Mouse (Mus musculus): ENCODE data around the gene Ceacam16. TPM values are rescaled to one million over a fixed set of nuclear protein-coding genes. Genes with fewer than 3 reads are reported as not detected.
A peak's percentile ranks its signal among the peaks of the same experiment; 100 is the strongest.

Ceacam16 gene
- polyA plus RNA-seq, 1 experiment from 2014 or later: not detected

DNA sequence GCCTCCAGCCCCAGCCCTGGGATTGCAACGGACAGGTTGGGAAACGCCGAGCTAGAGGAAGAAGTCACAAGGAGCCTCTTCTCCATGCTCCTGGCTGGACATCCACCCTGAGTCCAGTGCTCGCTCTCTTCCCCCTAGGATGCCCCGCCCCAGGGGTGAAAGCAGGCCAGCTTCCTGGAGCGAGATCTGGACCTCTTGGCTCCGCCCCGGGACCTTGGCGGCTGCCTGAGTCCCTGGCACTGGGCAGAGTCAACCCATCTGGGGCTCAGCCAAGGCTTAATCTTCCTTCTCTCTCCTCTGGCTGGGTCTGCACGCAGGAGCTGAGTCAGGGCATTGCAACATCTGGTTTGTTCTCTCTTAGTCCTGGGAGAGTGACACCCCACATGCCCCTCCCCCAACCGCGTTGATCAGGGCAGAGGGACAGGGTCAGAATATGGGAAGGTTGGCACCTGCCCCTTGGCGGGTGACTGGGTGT is 30.4 kb downstream of the Ceacam16 start:
- Histone ChIP-seq H3K4me1 (replicated peaks; ENCODE audit: control insufficient read depth, insufficient read depth) (peaks cover 12% of the 10 kb centered on the region), H3K27me3 (ENCODE audit: control insufficient read depth, insufficient read depth, low read length) (no peaks in the 10 kb centered on the region), H3K9ac (ENCODE audit: low read length) (0 out of 2 replicates have a peak overlapping the region, but pooled peaks have one; percentile 23), H3K27ac (replicated peaks) (peak overlapping the region; percentile 84), H3K36me3 (ENCODE audit: control insufficient read depth, insufficient read depth, low read length) (no peaks in the 10 kb centered on the region), H3K4me2 (replicated peaks; ENCODE audit: low read depth) (peak overlapping the region; percentile 28), H3K9me3 (ENCODE audit: control insufficient read depth, low read length) (no peaks in the 10 kb centered on the region), H3K4me3 (ENCODE audit: low read depth, low read length) (no peak overlapping the region)
- 9% methylated on average over 13 of the region's 13 CpGs for WGBS
- TF ChIP-seq EP300 (optimal IDR thresholded peaks at IDR 0.05) (peak; percentile 26), CTCF (IDR thresholded peaks at IDR 0.05; ENCODE audit: low read depth) (no peak)
- peak; percentile 93 for DNase-seq (ENCODE audit: low spot score)
- ATAC-seq (ENCODE audit: low FRiP score, low TSS enrichment): peak; percentile 91

DNA sequence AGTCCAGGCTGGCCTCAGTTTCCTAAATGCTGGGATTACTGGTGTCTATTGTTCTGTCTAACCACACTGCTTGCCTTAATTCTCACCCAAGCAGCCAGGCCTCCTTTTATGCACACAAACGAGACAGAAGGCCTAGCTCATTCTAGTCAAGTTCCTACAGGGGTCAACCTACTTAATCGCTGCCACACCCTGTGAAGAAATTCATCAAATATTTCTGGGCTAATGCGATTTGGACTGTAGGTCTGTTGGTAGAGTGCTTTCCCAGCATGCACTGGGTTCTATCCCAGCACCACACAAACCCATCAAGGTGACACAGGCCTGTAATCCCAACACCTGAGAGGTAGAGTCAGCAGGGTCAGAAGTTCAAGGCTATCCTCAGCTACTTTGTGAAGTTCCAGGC is 31.4 kb downstream of the Ceacam16 start:
- ATAC-seq (ENCODE audit: low FRiP score, low TSS enrichment): no peak
- Histone ChIP-seq H3K36me3 (ENCODE audit: control insufficient read depth, insufficient read depth, low read length) (no peaks in the 10 kb centered on the region), H3K27ac (replicated peaks) (no peak overlapping the region), H3K27me3 (ENCODE audit: control insufficient read depth, insufficient read depth, low read length) (no peaks in the 10 kb centered on the region), H3K4me1 (replicated peaks; ENCODE audit: control insufficient read depth, insufficient read depth) (peaks cover 12% of the 10 kb centered on the region), H3K4me3 (ENCODE audit: low read depth, low read length) (no peak overlapping the region), H3K9me3 (ENCODE audit: control insufficient read depth, low read length) (no peaks in the 10 kb centered on the region), H3K4me2 (replicated peaks; ENCODE audit: low read depth) (no peak overlapping the region), H3K9ac (ENCODE audit: low read length) (no peak overlapping the region)
- DNase-seq (ENCODE audit: low spot score): no peak
- WGBS: 52% methylated on average over 3 of the region's 3 CpGs
- TF ChIP-seq EP300 (optimal IDR thresholded peaks at IDR 0.05) (no peak), CTCF (IDR thresholded peaks at IDR 0.05; ENCODE audit: low read depth) (no peak)

DNA sequence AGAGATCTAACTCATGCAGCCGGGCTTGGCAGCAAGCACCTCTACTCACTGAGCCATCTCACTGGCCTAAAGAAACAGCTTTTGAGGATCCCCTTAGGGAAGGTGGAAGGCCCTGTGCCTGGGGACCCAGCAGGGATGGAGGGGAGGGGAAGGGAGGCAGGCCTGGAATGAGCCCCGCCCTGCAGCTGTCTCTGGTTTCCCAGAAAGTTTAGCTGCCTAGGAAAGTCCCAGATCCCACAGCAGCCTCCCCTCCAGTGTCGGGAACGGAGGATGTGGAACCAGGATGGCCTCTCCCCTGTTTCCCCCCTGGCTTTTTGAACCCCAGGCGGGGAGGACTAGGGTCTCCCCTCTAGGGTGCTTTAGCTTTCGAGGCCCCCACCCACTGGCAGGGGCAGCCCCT is 34.3 kb downstream of the Ceacam16 start:
- 0 out of 2 replicates have a peak overlapping the region, but pooled peaks have one; percentile 23 for H3K9ac ChIP-seq (ENCODE audit: low read length)
- TF ChIP-seq EP300 (optimal IDR thresholded peaks at IDR 0.05): no peak
- TF ChIP-seq CTCF (IDR thresholded peaks at IDR 0.05; ENCODE audit: low read depth): no peak
- peaks cover 17% of the 10 kb centered on the region for H3K4me1 ChIP-seq (replicated peaks; ENCODE audit: control insufficient read depth, insufficient read depth)
- no peak overlapping the region for H3K4me2 ChIP-seq (replicated peaks; ENCODE audit: low read depth)
- DNase-seq (ENCODE audit: low spot score) (peak; percentile 32), ATAC-seq (ENCODE audit: low FRiP score, low TSS enrichment) (no peak)
- H3K27me3 ChIP-seq (ENCODE audit: control insufficient read depth, insufficient read depth, low read length): no peaks in the 10 kb centered on the region
- 0 out of 2 replicates have a peak overlapping the region, but pooled peaks have one; percentile 31 for H3K27ac ChIP-seq (replicated peaks)
- no peaks in the 10 kb centered on the region for H3K9me3 ChIP-seq (ENCODE audit: control insufficient read depth, low read length)
- WGBS: 24% methylated on average over 5 of the region's 6 CpGs
- no peaks in the 10 kb centered on the region for H3K36me3 ChIP-seq (ENCODE audit: control insufficient read depth, insufficient read depth, low read length)
- no peak overlapping the region for H3K4me3 ChIP-seq (ENCODE audit: low read depth, low read length)

DNA sequence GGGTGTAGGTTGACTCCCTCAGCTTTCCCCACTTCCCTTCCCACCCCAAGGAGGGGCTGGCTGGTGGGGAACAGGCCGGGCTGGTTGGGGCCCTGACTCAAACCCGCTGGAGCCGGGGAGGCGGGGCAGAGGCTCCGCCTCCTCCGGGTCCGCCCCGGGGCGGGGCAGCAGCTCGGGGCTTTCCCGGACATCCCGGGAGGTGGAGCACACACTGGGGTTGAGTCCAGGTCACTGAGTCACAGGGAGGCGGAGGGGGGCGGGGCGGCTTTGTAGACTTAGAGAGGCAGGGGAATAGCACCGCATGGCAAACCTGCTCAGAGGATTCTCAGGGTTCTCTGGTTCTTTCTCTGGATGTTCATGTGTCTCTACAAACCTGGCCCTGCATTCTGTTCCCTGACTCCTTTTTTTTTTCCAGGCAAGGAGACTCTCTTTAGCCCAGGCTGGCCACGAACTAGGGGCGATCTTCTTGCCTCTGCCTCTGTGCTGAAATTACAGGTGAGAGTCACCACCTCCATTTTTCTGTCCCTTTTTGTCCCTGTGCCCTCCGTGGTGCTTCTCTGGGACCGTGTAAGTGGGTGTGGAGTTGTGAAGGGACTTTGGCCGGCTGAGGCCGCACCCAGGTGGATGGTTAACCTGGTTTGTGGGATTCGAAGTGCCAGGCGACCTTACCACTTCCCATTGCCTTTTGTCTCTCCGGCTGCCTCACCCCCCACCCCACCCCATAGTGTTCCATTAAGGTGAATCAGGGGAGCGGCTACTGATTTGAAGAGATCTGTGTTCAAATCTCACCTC is 36.7 kb downstream of the Ceacam16 start:
- Histone ChIP-seq H3K9me3 (ENCODE audit: control insufficient read depth, low read length) (no peaks in the 10 kb centered on the region), H3K27ac (replicated peaks) (peak overlapping the region; percentile 91), H3K27me3 (ENCODE audit: control insufficient read depth, insufficient read depth, low read length) (no peaks in the 10 kb centered on the region), H3K9ac (ENCODE audit: low read length) (peak overlapping the region; percentile 23; the same call in 1 of the 2 replicates), H3K4me3 (ENCODE audit: low read depth, low read length) (no peak overlapping the region), H3K36me3 (ENCODE audit: control insufficient read depth, insufficient read depth, low read length) (no peaks in the 10 kb centered on the region), H3K4me1 (replicated peaks; ENCODE audit: control insufficient read depth, insufficient read depth) (peaks cover 9% of the 10 kb centered on the region), H3K4me2 (replicated peaks; ENCODE audit: low read depth) (peak overlapping the region; percentile 18)
- 15% methylated on average over 26 of the region's 26 CpGs for WGBS
- ATAC-seq (ENCODE audit: low FRiP score, low TSS enrichment): peak; percentile 92
- no peak; the same call in 1 of the 2 replicates for TF ChIP-seq CTCF (IDR thresholded peaks at IDR 0.05; ENCODE audit: low read depth)
- TF ChIP-seq EP300 (optimal IDR thresholded peaks at IDR 0.05): peak; percentile 80
- peak; percentile 98 for DNase-seq (ENCODE audit: low spot score)

DNA sequence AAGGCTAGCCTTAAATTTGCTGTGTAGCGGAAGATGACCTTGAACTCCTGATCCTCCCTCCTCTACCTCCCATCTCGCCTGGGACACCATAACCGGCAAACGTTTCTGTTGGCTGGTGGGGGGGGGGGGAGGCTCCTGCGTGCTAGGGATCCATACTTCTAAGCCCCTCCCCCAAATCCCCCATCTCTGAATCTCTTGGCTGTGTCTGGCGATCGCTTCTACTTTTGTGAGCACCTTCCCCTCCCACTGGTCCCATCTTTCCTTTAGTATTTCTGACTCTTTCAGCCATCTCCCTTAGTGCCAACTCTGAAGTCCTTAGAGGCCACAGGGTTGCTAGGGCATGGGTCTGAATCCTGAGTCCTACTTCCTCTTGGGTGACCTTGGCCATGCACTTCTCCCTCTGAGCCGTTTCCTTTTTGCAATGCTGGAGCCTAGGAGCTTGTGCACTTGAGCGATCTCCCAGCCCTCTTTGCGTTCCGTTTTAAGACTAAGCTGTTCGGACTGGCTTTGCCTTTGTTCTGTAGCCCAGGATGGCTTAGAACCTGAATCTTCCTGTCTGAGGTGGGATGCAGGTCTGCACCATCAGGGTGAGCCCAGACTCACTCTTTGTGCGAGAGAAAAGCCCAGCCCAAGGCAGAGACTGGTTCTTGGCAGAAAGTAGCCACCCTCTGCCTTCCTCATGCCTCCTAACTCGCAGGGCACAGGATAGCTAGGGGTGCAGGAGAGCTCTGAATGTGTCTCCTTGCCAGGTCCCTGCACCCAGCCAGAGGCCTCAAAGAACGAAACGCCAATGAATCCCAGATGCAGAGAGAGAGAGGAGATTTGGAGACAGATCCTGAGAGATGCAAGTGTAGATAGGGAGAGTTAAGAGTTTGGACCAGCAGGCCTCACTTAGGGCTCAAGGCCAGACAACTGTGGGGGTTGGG is 37.6 kb downstream of the Ceacam16 start:
- 27% methylated on average over 16 of the region's 16 CpGs for WGBS
- H3K9ac ChIP-seq (ENCODE audit: low read length): 0 out of 2 replicates have a peak overlapping the region, but pooled peaks have one; percentile 36

More for the DNA sequence above, 37.6 kb downstream of the Ceacam16 start:
- peak overlapping the region; percentile 91 for H3K27ac ChIP-seq (replicated peaks)
- no peaks in the 10 kb centered on the region for H3K9me3 ChIP-seq (ENCODE audit: control insufficient read depth, low read length)
- ATAC-seq (ENCODE audit: low FRiP score, low TSS enrichment): peak; percentile 22
- peaks cover 9% of the 10 kb centered on the region for H3K4me1 ChIP-seq (replicated peaks; ENCODE audit: control insufficient read depth, insufficient read depth)
- peak overlapping the region; percentile 18 for H3K4me2 ChIP-seq (replicated peaks; ENCODE audit: low read depth)
- TF ChIP-seq EP300 (optimal IDR thresholded peaks at IDR 0.05) (no peak), CTCF (IDR thresholded peaks at IDR 0.05; ENCODE audit: low read depth) (no peak)
- no peaks in the 10 kb centered on the region for H3K27me3 ChIP-seq (ENCODE audit: control insufficient read depth, insufficient read depth, low read length)
- peak; percentile 40 for DNase-seq (ENCODE audit: low spot score)
- H3K4me3 ChIP-seq (ENCODE audit: low read depth, low read length): no peak overlapping the region
- H3K36me3 ChIP-seq (ENCODE audit: control insufficient read depth, insufficient read depth, low read length): no peaks in the 10 kb centered on the region

Measured in stomach, postnatal 0 days (tissue).